Mouse (Mus musculus) forebrain, embryonic 12.5 days (tissue): ENCODE data around the gene Olfr49. TPM values are rescaled to one million over a fixed set of nuclear protein-coding genes. Genes with fewer than 3 reads are reported as not detected.

ENCODE experiments used
- ATAC-seq: fragments of 200-750 bp; cut with Nextera tagmentation; 2 replicates; pipeline ENCODE4 v1.8.0; 2017; ENCODE audit warnings: moderate TSS enrichment; ENCODE audit not compliant: low FRiP score
- H3K27ac ChIP-seq: fragments of 300-500 bp; sonication (generic); 2 replicates; pipeline ENCODE4 v1.5.1; 2016; ENCODE audit warnings: mild to moderate bottlenecking
- H3K27me3 ChIP-seq: fragments of 300-500 bp; sonication (generic); 2 replicates; pipeline ENCODE4 v1.6.1; 2016; ENCODE audit warnings: mild to moderate bottlenecking
- H3K36me3 ChIP-seq: fragments of 300-500 bp; sonication (generic); replicated peaks from 2 replicates; pipeline ENCODE4 v1.6.1; 2016; ENCODE audit warnings: mild to moderate bottlenecking
- H3K4me1 ChIP-seq: fragments of 300-500 bp; sonication (generic); 2 replicates; pipeline ENCODE4 v1.6.1; 2016
- H3K4me2 ChIP-seq: fragments of 300-500 bp; sonication (generic); 2 replicates; pipeline ENCODE4 v1.6.1; 2016; ENCODE audit warnings: mild to moderate bottlenecking, moderate library complexity
- H3K4me3 ChIP-seq: fragments of 300-500 bp; sonication (generic); replicated peaks from 2 replicates; pipeline ENCODE4 v1.5.1; 2016; ENCODE audit warnings: mild to moderate bottlenecking
- H3K9ac ChIP-seq: fragments of 300-500 bp; sonication (generic); 2 replicates; pipeline ENCODE4 v1.6.1; 2016; ENCODE audit warnings: mild to moderate bottlenecking
- H3K9me3 ChIP-seq: fragments of 300-500 bp; sonication (generic); 2 replicates; pipeline ENCODE4 v1.6.1; 2016
- WGBS: fragments of 180-500 bp; shearing (Covaris S2); methylation state at CpG from one replicate; pipeline ENCODE4 v1.1.7; 2016; 5-methylcytosine and 5-hydroxymethylcytosine counted together
- polyA plus RNA-seq: library from polyadenylated mRNA; unstranded; fragments of >200 nt; fragmentation: Nextera tagmentation; extraction: Ambion mirVana; gene quantifications from 2 replicates; pipeline ENCODE4 v1.2.1, GENCODE M21; 2016

The Olfr49 gene
- polyA plus RNA-seq = not detected in 2 replicates

DNA sequence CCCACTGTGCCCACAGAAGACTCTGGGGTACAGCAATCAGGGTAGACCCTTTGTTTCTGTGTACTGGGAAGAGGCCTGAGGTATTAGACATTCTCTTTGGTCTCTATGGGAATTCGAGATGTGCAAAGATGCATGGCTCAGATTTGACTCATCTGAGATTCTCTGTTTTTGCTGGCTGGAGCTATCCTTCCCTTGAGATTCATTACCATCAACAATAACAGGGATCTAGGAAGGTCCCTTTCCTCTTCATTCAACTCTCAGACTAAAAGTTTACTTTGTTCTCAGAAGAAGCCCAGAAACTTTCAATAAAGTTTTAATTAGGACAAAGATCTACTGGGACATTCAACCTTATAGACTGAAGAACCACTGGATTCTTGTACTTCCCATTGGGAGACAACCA lies at the start of gene Olfr49:
Olfr49 (minus strand) TSS at position 101 of the 400 bp plus-strand sequence.
- no peaks in the 10 kb centered on the region for H3K9me3 ChIP-seq
- no peaks in the 10 kb centered on the region for H3K4me1 ChIP-seq
- 79% methylated on average over 1 of the region's 1 CpGs for WGBS
- no peak within 1 kb of the TSS for H3K9ac ChIP-seq
- no peak within 1 kb of the TSS for H3K4me3 ChIP-seq
- H3K4me2 ChIP-seq = no peak within 1 kb of the TSS
- H3K36me3 ChIP-seq = no peaks in the 10 kb centered on the region
- H3K27me3 ChIP-seq = no peaks in the 10 kb centered on the region
- no peak within 1 kb of the TSS for H3K27ac ChIP-seq
- no peak for ATAC-seq

DNA sequence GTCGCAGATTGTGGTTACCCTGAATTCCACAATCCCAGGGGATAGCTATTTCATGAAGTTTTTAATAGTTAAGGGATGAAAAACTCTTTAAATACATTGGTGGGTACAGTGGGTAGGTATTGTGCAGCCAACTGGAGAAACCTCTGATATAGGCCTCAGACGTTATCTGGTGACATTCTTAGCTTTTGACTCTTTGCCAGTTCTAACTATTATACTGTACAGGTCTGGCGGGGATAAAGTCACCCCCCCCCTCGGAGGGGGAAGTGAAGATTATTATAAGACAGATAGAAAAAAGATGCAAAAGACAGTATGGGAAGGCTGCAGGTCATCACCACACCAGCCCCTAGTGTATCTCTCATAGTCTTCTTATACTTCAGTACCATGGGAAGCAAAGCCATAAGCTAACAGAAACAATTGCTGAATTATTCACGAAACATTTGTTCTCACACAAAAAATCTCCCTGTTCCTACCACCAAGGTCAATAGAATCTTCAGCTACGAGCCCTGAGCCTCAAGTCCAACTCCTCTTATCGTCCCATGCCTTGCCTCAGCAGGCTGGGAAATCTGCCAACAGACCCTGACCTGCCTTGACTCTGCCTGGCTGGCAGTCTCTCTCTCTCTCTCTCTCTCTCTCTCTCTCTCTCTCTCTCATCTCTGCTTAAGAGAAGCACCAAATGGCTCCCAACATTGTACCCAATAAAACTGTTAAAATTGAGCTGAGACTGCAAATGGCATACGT lies 48.9 kb upstream of the Olfr49 start:
- no peaks in the 10 kb centered on the region for H3K27me3 ChIP-seq
- no peak overlapping the region for H3K9ac ChIP-seq
- no peak overlapping the region for H3K4me3 ChIP-seq
- H3K9me3 ChIP-seq = no peaks in the 10 kb centered on the region
- no peaks in the 10 kb centered on the region for H3K36me3 ChIP-seq
- H3K4me1 ChIP-seq = peaks cover 20% of the 10 kb centered on the region
- ATAC-seq = no peak
- WGBS = 77% methylated on average over 8 of the region's 8 CpGs
- H3K27ac ChIP-seq = peak overlapping the region; percentile 91
- no peak overlapping the region for H3K4me2 ChIP-seq

DNA sequence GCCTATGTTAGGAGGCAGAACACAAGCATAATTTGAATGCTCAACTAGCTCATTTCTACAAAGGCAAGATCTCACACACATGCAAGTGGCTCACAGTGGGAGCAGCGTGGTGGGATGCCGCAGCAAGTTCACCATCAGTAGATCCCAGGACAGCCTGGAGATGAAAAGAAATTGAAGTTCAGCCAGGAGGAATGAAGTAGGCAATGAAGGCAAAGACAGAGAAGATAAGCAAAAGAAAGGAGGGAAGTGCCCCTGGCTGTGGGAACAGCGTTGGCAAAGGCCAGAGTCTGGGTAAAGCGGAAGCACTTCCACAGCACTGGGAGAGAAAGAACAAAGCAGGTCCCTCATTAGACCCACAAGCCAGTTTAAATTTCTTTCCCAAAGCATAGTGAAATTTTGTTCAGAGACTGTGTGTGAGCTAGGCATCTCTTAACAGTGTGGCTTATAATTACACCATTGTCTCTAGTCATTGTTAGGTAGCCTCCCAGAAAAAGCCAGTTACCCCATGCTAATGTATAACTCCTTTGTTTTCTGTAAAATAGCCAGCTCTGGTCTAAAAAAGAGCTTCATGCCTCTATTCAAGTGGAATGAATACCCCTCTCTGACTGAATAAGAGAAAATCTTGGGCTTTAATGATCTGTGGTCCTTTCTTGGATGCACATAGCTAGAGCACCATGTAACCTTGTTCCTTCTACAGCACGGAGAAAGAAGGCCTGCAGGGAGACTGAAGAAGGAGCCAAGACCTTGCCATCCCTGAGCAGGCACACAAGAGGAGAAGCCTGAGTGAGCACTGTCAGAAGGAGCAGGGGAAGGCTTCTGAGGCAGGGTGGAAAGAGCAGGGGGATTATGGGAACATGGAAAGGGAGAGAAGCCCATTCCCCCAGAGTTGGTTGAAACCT lies 47.7 kb upstream of the Olfr49 start:
- Histone ChIP-seq H3K4me2 (no peak overlapping the region), H3K36me3 (no peaks in the 10 kb centered on the region), H3K4me3 (no peak overlapping the region), H3K9me3 (no peaks in the 10 kb centered on the region), H3K27ac (peak overlapping the region; percentile 91), H3K9ac (no peak overlapping the region), H3K4me1 (peaks cover 20% of the 10 kb centered on the region), H3K27me3 (no peaks in the 10 kb centered on the region)
- WGBS = 14% methylated on average over 5 of the region's 5 CpGs
- peak; percentile 92 for ATAC-seq

DNA sequence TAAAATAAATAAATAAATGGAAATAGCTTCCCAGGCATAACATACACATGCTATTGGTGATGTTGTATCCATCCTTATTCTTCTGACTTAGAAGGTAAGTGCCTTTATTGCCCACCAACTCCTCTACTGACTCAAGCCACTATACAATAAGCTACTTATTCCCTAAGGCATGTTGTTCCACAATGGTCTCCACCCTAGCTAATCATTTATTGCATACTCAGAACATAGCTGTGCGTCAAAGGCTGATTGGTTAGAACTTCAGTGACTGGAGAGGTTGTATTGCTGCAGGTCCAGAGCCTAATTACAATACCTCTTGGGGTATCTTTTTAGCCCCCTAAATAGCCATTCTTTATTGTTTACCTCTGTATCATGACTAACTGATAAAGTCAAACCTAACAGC lies 46.4 kb upstream of the Olfr49 start:
- H3K27me3 ChIP-seq = no peaks in the 10 kb centered on the region
- no peak overlapping the region for H3K4me2 ChIP-seq
- no peak overlapping the region for H3K4me3 ChIP-seq
- H3K9ac ChIP-seq = no peak overlapping the region
- peaks cover 20% of the 10 kb centered on the region for H3K4me1 ChIP-seq
- H3K27ac ChIP-seq = 0 out of 2 replicates have a peak overlapping the region, but pooled peaks have one; percentile 9
- ATAC-seq = no peak
- WGBS = 69% methylated on average over 1 of the region's 1 CpGs
- H3K36me3 ChIP-seq = no peaks in the 10 kb centered on the region
- no peaks in the 10 kb centered on the region for H3K9me3 ChIP-seq

GRCm38 (mm10) chr14:54329201-54329600 lies 44.5 kb upstream of the Olfr49 start:
- no peak for ATAC-seq
- WGBS = 50% methylated on average over 9 of the region's 9 CpGs
- H3K4me1 ChIP-seq = peaks cover 20% of the 10 kb centered on the region

GRCm38 (mm10) chr14:54328548-54328947 lies 43.8 kb upstream of the Olfr49 start:
- ATAC-seq = no peak
- H3K4me3 ChIP-seq = no peak overlapping the region
- H3K27me3 ChIP-seq = no peaks in the 10 kb centered on the region
- H3K36me3 ChIP-seq = no peaks in the 10 kb centered on the region
- WGBS = 88% methylated on average over 2 of the region's 2 CpGs
- H3K9ac ChIP-seq = no peak overlapping the region
- no peak overlapping the region for H3K4me2 ChIP-seq
- H3K4me1 ChIP-seq = peaks cover 17% of the 10 kb centered on the region
- H3K27ac ChIP-seq = no peak overlapping the region
- no peaks in the 10 kb centered on the region for H3K9me3 ChIP-seq

More at GRCm38 (mm10) chr14:54329201-54329600, 44.5 kb upstream of the Olfr49 start:
- no peak overlapping the region for H3K4me2 ChIP-seq
- no peak overlapping the region for H3K9ac ChIP-seq
- H3K4me3 ChIP-seq = no peak overlapping the region
- H3K27ac ChIP-seq = no peak overlapping the region
- H3K36me3 ChIP-seq = no peaks in the 10 kb centered on the region
- H3K27me3 ChIP-seq = no peaks in the 10 kb centered on the region
- no peaks in the 10 kb centered on the region for H3K9me3 ChIP-seq

DNA sequence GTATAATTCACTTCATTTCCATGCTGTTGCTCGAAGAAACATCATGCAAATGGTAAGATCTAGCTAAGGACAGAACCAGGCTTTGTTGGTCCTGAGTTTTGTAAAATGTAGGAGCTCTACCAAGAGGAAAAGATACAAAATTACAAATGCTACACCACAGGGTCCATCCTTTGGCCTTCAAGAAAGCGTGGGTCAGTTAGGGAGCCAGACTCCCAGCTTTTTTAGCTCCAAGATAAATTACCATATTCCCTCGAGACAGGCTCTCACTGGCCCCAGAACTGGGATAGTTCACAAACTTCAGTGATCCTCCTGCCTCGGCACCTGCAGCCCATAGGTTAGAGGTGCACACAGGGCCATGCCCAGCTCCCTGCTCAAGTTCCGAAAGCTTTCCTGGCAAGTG lies 39.7 kb upstream of the Olfr49 start:
- no peak overlapping the region for H3K4me2 ChIP-seq
- H3K4me1 ChIP-seq = no peaks in the 10 kb centered on the region
- 0 out of 2 replicates have a peak, but pooled peaks cover 5% of the 10 kb centered on the region for H3K9me3 ChIP-seq
- 79% methylated on average over 5 of the region's 5 CpGs for WGBS
- ATAC-seq = no peak
- H3K27me3 ChIP-seq = no peaks in the 10 kb centered on the region
- H3K27ac ChIP-seq = no peak overlapping the region
- H3K9ac ChIP-seq = no peak overlapping the region
- no peaks in the 10 kb centered on the region for H3K36me3 ChIP-seq
- no peak overlapping the region for H3K4me3 ChIP-seq

- Histone ChIP-seq H3K27ac (no peak overlapping the region), H3K4me3 (no peak overlapping the region), H3K4me1 (no peaks in the 10 kb centered on the region), H3K27me3 (no peaks in the 10 kb centered on the region), H3K9me3 (0 out of 2 replicates have a peak, but pooled peaks cover 5% of the 10 kb centered on the region), H3K4me2 (no peak overlapping the region), H3K36me3 (no peaks in the 10 kb centered on the region), H3K9ac (no peak overlapping the region)
- WGBS = 69% methylated on average over 18 of the region's 18 CpGs
- ATAC-seq = no peak
Measured at GRCm38 (mm10) chr14:54321556-54322376, 37.0 kb upstream of the Olfr49 start.

DNA sequence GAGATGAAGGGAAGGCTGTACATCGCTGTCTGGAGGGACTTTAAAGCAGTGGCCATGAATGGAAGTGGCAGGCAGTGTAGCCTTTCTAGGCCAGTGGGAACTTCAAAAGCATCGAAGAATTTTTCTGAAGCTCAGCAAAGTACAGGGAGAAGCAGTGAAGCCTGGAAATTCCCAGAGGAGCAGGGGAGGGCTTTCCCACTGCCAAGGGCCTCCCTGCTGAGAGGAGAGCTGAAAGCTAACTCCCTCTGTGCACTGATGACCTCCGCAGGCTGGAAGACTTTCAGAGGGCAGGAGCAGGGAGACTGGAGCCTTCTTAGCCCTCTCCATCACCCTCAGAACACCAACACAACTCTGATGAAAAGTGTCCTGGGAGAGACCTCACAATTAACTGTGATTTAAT lies 27.0 kb upstream of the Olfr49 start:
- H3K27ac ChIP-seq = no peak overlapping the region

GRCm38 (mm10) chr14:54300676-54301075 lies 15.9 kb upstream of the Olfr49 start:
- no peaks in the 10 kb centered on the region for H3K4me1 ChIP-seq
- no peaks in the 10 kb centered on the region for H3K9me3 ChIP-seq
- H3K36me3 ChIP-seq = no peaks in the 10 kb centered on the region
- no peaks in the 10 kb centered on the region; the same call in 1 of the 2 replicates for H3K27me3 ChIP-seq
- H3K4me2 ChIP-seq = no peak overlapping the region
- ATAC-seq = no peak
- WGBS = 87% methylated on average over 3 of the region's 3 CpGs
- H3K4me3 ChIP-seq = no peak overlapping the region
- H3K27ac ChIP-seq = no peak overlapping the region
- no peak overlapping the region for H3K9ac ChIP-seq

More for the DNA sequence above, 27.0 kb upstream of the Olfr49 start:
- no peaks in the 10 kb centered on the region for H3K9me3 ChIP-seq
- no peak overlapping the region for H3K4me3 ChIP-seq
- peaks cover 3% of the 10 kb centered on the region; the same call in 1 of the 2 replicates for H3K4me1 ChIP-seq
- 35% methylated on average over 3 of the region's 3 CpGs for WGBS
- H3K9ac ChIP-seq = no peak overlapping the region
- no peak overlapping the region for H3K4me2 ChIP-seq
- ATAC-seq = no peak
- H3K36me3 ChIP-seq = no peaks in the 10 kb centered on the region
- H3K27me3 ChIP-seq = no peaks in the 10 kb centered on the region

- Histone ChIP-seq H3K27me3 (no peaks in the 10 kb centered on the region; the same call in 1 of the 2 replicates), H3K4me3 (no peak overlapping the region), H3K4me1 (no peaks in the 10 kb centered on the region), H3K36me3 (no peaks in the 10 kb centered on the region), H3K4me2 (no peak overlapping the region), H3K9ac (no peak overlapping the region), H3K27ac (no peak overlapping the region), H3K9me3 (no peaks in the 10 kb centered on the region)
- ATAC-seq = no peak
- WGBS = 86% methylated on average over 5 of the region's 5 CpGs
Measured at GRCm38 (mm10) chr14:54300136-54300535, 15.4 kb upstream of the Olfr49 start.

DNA sequence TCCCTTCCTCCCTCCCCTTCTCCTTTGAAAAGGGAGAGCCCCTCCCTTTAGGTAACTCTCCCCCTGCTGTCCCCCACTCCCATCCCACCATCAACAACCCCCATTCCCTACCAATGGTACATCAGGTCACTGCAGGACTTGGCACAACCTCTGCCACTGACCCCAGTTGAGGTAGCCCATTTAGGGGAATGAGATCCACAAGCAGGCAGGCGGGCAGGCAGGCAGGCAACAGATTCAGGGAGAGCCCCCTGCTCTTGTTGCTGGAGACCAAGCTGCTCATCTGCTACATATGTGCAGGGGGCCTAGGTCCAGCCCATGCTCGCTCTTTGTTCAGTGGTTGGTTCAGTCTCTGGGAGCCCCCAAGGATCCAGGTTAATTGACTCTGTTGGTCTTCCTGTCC lies 8.3 kb downstream of the Olfr49 start:
- WGBS = 89% methylated on average over 2 of the region's 2 CpGs

More for the DNA sequence above, 8.3 kb downstream of the Olfr49 start:
- no peak overlapping the region for H3K9ac ChIP-seq
- H3K27ac ChIP-seq = no peak overlapping the region
- no peaks in the 10 kb centered on the region for H3K36me3 ChIP-seq
- H3K4me1 ChIP-seq = no peaks in the 10 kb centered on the region
- ATAC-seq = no peak
- H3K4me2 ChIP-seq = no peak overlapping the region
- no peaks in the 10 kb centered on the region for H3K27me3 ChIP-seq
- no peaks in the 10 kb centered on the region for H3K9me3 ChIP-seq
- no peak overlapping the region for H3K4me3 ChIP-seq
